Mouse (Mus musculus) lung, embryonic 14.5 days (tissue): ENCODE data around the gene Unc13c. TPM values are rescaled to one million over a fixed set of nuclear protein-coding genes. Genes with fewer than 3 reads are reported as not detected.

ENCODE experiments used
- ATAC-seq: fragments of 200-750 bp; cut with Nextera tagmentation; 2 replicates; pipeline ENCODE4 v1.8.0; 2017; ENCODE audit warnings: mild to moderate bottlenecking, moderate TSS enrichment, moderate library complexity; ENCODE audit not compliant: insufficient read depth
- DNase-seq: peaks from one replicate; pipeline ENCODE4 v3.0.0-alpha.2; 2015
- H3K27ac ChIP-seq: fragments of 300-500 bp; sonication (generic); 2 replicates; pipeline ENCODE4 v1.5.1; 2014; ENCODE audit warnings: low read depth, mild to moderate bottlenecking, moderate library complexity
- H3K27me3 ChIP-seq: fragments of 300-500 bp; sonication (generic); 2 replicates; pipeline ENCODE4 v1.6.1; 2014; ENCODE audit warnings: low read length, control low read depth; ENCODE audit not compliant: insufficient read depth
- H3K36me3 ChIP-seq: fragments of 300-500 bp; sonication (generic); 2 replicates; pipeline ENCODE4 v1.6.1; 2014; ENCODE audit warnings: control low read depth; ENCODE audit not compliant: insufficient read depth
- H3K4me1 ChIP-seq: fragments of 300-500 bp; sonication (generic); 2 replicates; pipeline ENCODE4 v1.6.1; 2014; ENCODE audit warnings: antibody characterized with exemption, control low read depth; ENCODE audit not compliant: insufficient read depth
- H3K4me2 ChIP-seq: fragments of 300-500 bp; sonication (generic); 2 replicates; pipeline ENCODE4 v1.6.1; 2014; ENCODE audit warnings: mild to moderate bottlenecking
- H3K4me3 ChIP-seq: fragments of 300-500 bp; sonication (generic); 2 replicates; pipeline ENCODE4 v1.5.1; 2014; ENCODE audit warnings: low read depth, low read length
- H3K9ac ChIP-seq: fragments of 300-500 bp; sonication (generic); 2 replicates; pipeline ENCODE4 v1.6.1; 2014
- H3K9me3 ChIP-seq: fragments of 300-500 bp; sonication (generic); 2 replicates; pipeline ENCODE4 v1.6.1; 2016; ENCODE audit warnings: low read depth, low read length, control low read depth
- CTCF ChIP-seq: IDR thresholded peaks from 2 replicates; pipeline ENCODE4 v1.5.1; 2016; ENCODE audit warnings: antibody characterized with exemption, low read depth
- WGBS: fragments of 180-500 bp; shearing (Covaris S2); extraction: QIAGEN DNeasy Blood & Tissue Kit; methylation state at CpG from one replicate; pipeline ENCODE4 v1.1.7; 2014; 5-methylcytosine and 5-hydroxymethylcytosine counted together
- polyA plus RNA-seq: library from polyadenylated mRNA; unstranded; fragments of >200 nt; fragmentation: Nextera tagmentation; extraction: Ambion mirVana; gene quantifications from 2 replicates; pipeline ENCODE4 v1.2.1, GENCODE M21; 2014

The Unc13c gene
- polyA plus RNA-seq, 1 experiment from 2014 or later = 0.18 TPM

GRCm38 (mm10) chr9:73472568-73472967 lies 496.2 kb downstream of the Unc13c start:
- no peak overlapping the region for H3K4me3 ChIP-seq
- no peak for ATAC-seq
- WGBS = 35% methylated on average over 3 of the region's 3 CpGs

GRCm38 (mm10) chr9:73462027-73462426 lies 506.7 kb downstream of the Unc13c start:
- Histone ChIP-seq H3K4me2 (no peak overlapping the region), H3K9ac (no peak overlapping the region), H3K27ac (no peak overlapping the region), H3K9me3 (no peaks in the 10 kb centered on the region), H3K36me3 (no peaks in the 10 kb centered on the region), H3K4me1 (no peaks in the 10 kb centered on the region), H3K27me3 (no peaks in the 10 kb centered on the region), H3K4me3 (no peak overlapping the region)
- DNase-seq (no peak), ATAC-seq (no peak)
- TF ChIP-seq CTCF = no peak
- WGBS = 88% methylated on average over 2 of the region's 2 CpGs

More at GRCm38 (mm10) chr9:73472568-73472967, 496.2 kb downstream of the Unc13c start:
- no peak for TF ChIP-seq CTCF
- Histone ChIP-seq H3K36me3 (no peaks in the 10 kb centered on the region), H3K27me3 (no peaks in the 10 kb centered on the region), H3K4me2 (no peak overlapping the region), H3K9ac (no peak overlapping the region), H3K4me1 (no peaks in the 10 kb centered on the region), H3K27ac (no peak overlapping the region), H3K9me3 (no peaks in the 10 kb centered on the region)
- peak; percentile 3 for DNase-seq

- Histone ChIP-seq H3K9ac (no peak overlapping the region), H3K27me3 (no peaks in the 10 kb centered on the region), H3K36me3 (no peaks in the 10 kb centered on the region), H3K4me1 (no peaks in the 10 kb centered on the region), H3K27ac (no peak overlapping the region), H3K4me3 (no peak overlapping the region), H3K9me3 (no peaks in the 10 kb centered on the region), H3K4me2 (no peak overlapping the region)
- 72% methylated on average over 6 of the region's 6 CpGs for WGBS
- DNase-seq (no peak), ATAC-seq (no peak)
- no peak for TF ChIP-seq CTCF
Observed at GRCm38 (mm10) chr9:73450009-73450408, 518.8 kb downstream of the Unc13c start.

- H3K4me2 ChIP-seq = no peak overlapping the region
- H3K36me3 ChIP-seq = no peaks in the 10 kb centered on the region
- H3K27ac ChIP-seq = no peak overlapping the region
- no peaks in the 10 kb centered on the region for H3K27me3 ChIP-seq
- TF ChIP-seq CTCF = peak; percentile 26
- H3K4me3 ChIP-seq = no peak overlapping the region
- H3K4me1 ChIP-seq = no peaks in the 10 kb centered on the region
- ATAC-seq = no peak
- H3K9ac ChIP-seq = no peak overlapping the region
- no peak for DNase-seq
- no peaks in the 10 kb centered on the region for H3K9me3 ChIP-seq
Observed at GRCm38 (mm10) chr9:73449216-73449615, 519.5 kb downstream of the Unc13c start.

- no peaks in the 10 kb centered on the region for H3K36me3 ChIP-seq
- no peak for DNase-seq
- no peak overlapping the region for H3K27ac ChIP-seq
- ATAC-seq = no peak
- no peak overlapping the region for H3K4me2 ChIP-seq
- WGBS = 57% methylated on average over 2 of the region's 2 CpGs
- no peak overlapping the region for H3K4me3 ChIP-seq
- H3K9me3 ChIP-seq = no peaks in the 10 kb centered on the region
- TF ChIP-seq CTCF = no peak
- H3K9ac ChIP-seq = no peak overlapping the region
- no peaks in the 10 kb centered on the region for H3K27me3 ChIP-seq
- H3K4me1 ChIP-seq = no peaks in the 10 kb centered on the region
Observed at GRCm38 (mm10) chr9:73431925-73432324, 536.8 kb downstream of the Unc13c start.

Other genes with a start within 250 kb of the Unc13c start
- 0.37 and 0.42 TPM in 2 replicates for gene Wdr72, start 141.4 kb upstream of the Unc13c start, polyA plus RNA-seq